Mouse (Mus musculus) adipocyte (in vitro differentiated cells): ENCODE data around the gene Pnlip.
A peak's percentile ranks its signal among the peaks of the same experiment; 100 is the strongest.

ENCODE experiments used
- DNase-seq: peaks from one replicate; pipeline ENCODE4 v3.0.0-alpha.2; 2016; ENCODE audit warnings: low spot score

Pnlip gene

DNA sequence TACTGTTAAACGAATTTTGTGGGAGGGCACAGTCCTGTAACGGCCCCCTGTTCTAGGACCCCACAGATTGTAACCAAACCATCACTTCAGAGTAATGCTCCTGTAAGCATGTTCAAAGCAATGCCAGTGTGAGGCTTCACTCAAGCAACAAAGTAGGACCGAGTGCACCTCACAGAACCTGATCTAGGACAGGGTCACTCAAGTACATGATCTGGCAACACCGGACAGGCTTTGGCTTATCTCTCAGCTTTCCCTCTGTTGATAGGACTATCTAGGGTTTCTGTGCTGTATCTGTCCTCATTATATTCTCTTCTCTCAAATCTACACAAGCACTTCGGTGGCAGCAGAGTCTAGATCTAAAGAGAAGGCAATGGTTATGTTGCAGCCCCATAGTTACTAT lies 74.3 kb downstream of the Pnlip start:
- no peak for DNase-seq

- no peak for DNase-seq
Observed at GRCm38 (mm10) chr19:58727756-58728155, 75.5 kb downstream of the Pnlip start.

- DNase-seq, result peak; percentile 24
Observed at GRCm38 (mm10) chr19:58728445-58729031, 76.2 kb downstream of the Pnlip start, which contains the start of gene Pnliprp1. Gene Pnliprp1, plus strand, starts transcription at chr19:58728887.
